Mouse (Mus musculus) neural tube, embryonic 11.5 days (tissue): ENCODE measurements around the gene Plp2. TPM values are rescaled to one million over a fixed set of nuclear protein-coding genes. Genes with fewer than 3 reads are reported as not detected.
A peak's percentile ranks its signal among the peaks of the same experiment; 100 is the strongest.

Experiments
- ATAC-seq: fragments of 200-750 bp; cut with Nextera tagmentation; 2 replicates; pipeline ENCODE4 v1.8.0; 2017; ENCODE audit warnings: moderate number of reproducible peaks, mild to moderate bottlenecking, moderate TSS enrichment, moderate library complexity; ENCODE audit not compliant: insufficient read depth, low FRiP score, low TSS enrichment
- DNase-seq: peaks from one replicate; pipeline ENCODE4 v3.0.0-alpha.2; 2015; ENCODE audit warnings: low spot score
- H3K27ac ChIP-seq: fragments of 300-500 bp; sonication (generic); 2 replicates; pipeline ENCODE4 v1.5.1; 2014; ENCODE audit warnings: low read depth, mild to moderate bottlenecking, low read length
- H3K27me3 ChIP-seq: fragments of 300-500 bp; sonication (generic); 2 replicates; pipeline ENCODE4 v1.6.1; 2014; ENCODE audit warnings: mild to moderate bottlenecking, low read length, mixed read lengths; ENCODE audit not compliant: control insufficient read depth, insufficient read depth
- H3K36me3 ChIP-seq: fragments of 300-500 bp; sonication (generic); 2 replicates; pipeline ENCODE4 v1.6.1; 2014; ENCODE audit warnings: mild to moderate bottlenecking, low read length, moderate library complexity, mixed read lengths; ENCODE audit not compliant: control insufficient read depth, insufficient read depth
- H3K4me1 ChIP-seq: fragments of 300-500 bp; sonication (generic); 2 replicates; pipeline ENCODE4 v1.6.1; 2014; ENCODE audit warnings: low read length, mixed read lengths; ENCODE audit not compliant: control insufficient read depth, insufficient read depth
- H3K4me2 ChIP-seq: fragments of 300-500 bp; sonication (generic); 2 replicates; pipeline ENCODE4 v1.6.1; 2014; ENCODE audit warnings: low read depth, mild to moderate bottlenecking, moderate library complexity
- H3K4me3 ChIP-seq: fragments of 300-500 bp; sonication (generic); 2 replicates; pipeline ENCODE4 v1.5.1; 2014; ENCODE audit warnings: low read depth, low read length
- H3K9ac ChIP-seq: fragments of 300-500 bp; sonication (generic); 2 replicates; pipeline ENCODE4 v1.6.1; 2014; ENCODE audit warnings: mild to moderate bottlenecking, low read length
- H3K9me3 ChIP-seq: fragments of 300-500 bp; sonication (generic); 2 replicates; pipeline ENCODE4 v1.6.1; 2016; ENCODE audit warnings: low read length; ENCODE audit not compliant: control insufficient read depth
- WGBS: fragments of 180-500 bp; shearing (Covaris S2); extraction: QIAGEN DNeasy Blood & Tissue Kit; methylation state at CpG from one replicate; pipeline ENCODE4 v1.1.7; 2014; 5-methylcytosine and 5-hydroxymethylcytosine counted together
- polyA plus RNA-seq: library from polyadenylated mRNA; unstranded; fragments of >200 nt; fragmentation: Nextera tagmentation; extraction: Ambion mirVana; gene quantifications from 2 replicates; pipeline ENCODE4 v1.2.1, GENCODE M21; 2014

Gene Plp2
- polyA plus RNA-seq, 1 experiment from 2014 or later, result 43.3 TPM

- H3K27me3 ChIP-seq, result no peaks in the 10 kb centered on the region
- no peaks in the 10 kb centered on the region for H3K4me1 ChIP-seq
- H3K4me3 ChIP-seq, result no peak overlapping the region
- no peak overlapping the region for H3K4me2 ChIP-seq
- H3K27ac ChIP-seq, result no peak overlapping the region
- ATAC-seq (no peak), DNase-seq (no peak)
- H3K36me3 ChIP-seq, result no peaks in the 10 kb centered on the region
- H3K9ac ChIP-seq, result no peak overlapping the region
- no peaks in the 10 kb centered on the region for H3K9me3 ChIP-seq
- 40% methylated on average over 6 of the region's 6 CpGs for WGBS
These were observed 1.5 kb upstream of the Plp2 start for GRCm38 (mm10) chrX:7672739-7673138.

DNA sequence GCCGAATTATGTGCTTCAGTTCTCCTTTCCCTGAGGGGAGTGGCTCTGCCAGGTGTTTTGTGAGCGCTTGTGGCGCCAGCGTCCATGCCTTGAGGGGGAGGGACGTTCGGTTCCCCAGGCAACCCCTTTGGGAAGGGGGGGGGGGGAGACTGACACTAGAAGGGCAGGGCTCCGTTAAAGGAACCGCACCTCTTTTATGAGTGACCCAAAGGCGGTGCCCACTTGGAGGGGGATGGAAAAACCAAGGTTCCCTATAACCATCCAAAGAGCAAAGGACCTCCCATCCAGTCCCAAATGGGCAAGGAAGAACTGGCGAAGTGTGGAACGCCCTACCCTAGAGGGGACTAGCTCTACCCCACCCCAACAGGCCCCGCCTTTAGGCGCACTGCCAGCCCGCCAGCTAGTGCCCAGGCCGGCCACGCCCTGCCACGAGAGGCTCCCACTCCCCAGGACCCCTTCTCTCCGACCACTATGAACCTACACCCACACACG lies 754 bp downstream of the Plp2 start:
- Histone ChIP-seq H3K4me1 (no peaks in the 10 kb centered on the region), H3K27me3 (no peaks in the 10 kb centered on the region), H3K36me3 (no peaks in the 10 kb centered on the region), H3K9me3 (no peaks in the 10 kb centered on the region), H3K4me3 (peak overlapping the region; percentile 36), H3K27ac (no peak overlapping the region), H3K9ac (peak overlapping the region; percentile 41; the same call in 1 of the 2 replicates), H3K4me2 (peak overlapping the region; percentile 44)
- DNase-seq, result peak; percentile 42
- 21% methylated on average over 13 of the region's 19 CpGs for WGBS
- peak; percentile 69 for ATAC-seq

DNA sequence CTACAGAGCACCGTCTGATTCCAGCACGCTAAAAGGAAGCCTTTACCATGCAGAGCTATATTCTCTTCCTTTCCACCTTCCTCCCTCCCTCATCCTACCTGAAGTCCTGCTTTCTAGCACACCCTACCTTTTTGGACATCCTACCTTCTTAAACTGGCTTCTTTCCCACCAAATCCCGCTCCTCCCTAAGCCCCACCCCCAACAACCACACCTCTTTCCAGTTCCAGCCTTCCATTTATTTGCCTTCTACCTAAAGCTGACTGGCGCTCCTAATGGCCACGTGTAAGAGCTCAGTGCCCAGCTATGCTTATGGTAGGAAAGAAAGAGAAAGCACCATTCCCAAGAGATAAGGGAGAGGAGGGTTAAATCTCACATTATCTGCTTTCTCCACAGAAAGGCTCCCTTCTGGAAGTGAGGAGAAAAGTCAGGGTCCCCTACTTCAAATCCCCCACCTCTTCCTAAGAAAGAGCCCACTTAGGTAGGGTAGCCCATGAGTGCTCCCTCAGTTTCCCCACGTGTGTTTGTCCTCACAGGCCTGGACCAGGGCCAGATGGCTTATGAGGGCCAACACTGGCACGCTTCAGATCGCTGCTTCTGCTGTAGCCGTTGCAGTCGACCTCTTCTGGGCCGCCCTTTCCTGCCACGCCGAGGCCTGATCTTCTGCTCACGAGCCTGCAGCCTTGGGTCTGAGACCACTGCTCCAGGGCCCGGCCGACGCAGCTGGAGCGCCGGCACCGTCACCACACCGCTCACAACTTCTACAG lies 5.3 kb downstream of the Plp2 start:
- WGBS, result 72% methylated on average over 21 of the region's 21 CpGs
- no peak overlapping the region for H3K4me2 ChIP-seq
- no peaks in the 10 kb centered on the region for H3K4me1 ChIP-seq
- H3K9me3 ChIP-seq, result no peaks in the 10 kb centered on the region
- no peaks in the 10 kb centered on the region for H3K36me3 ChIP-seq
- no peak for ATAC-seq
- no peaks in the 10 kb centered on the region for H3K27me3 ChIP-seq
- H3K4me3 ChIP-seq, result no peak overlapping the region
- no peak overlapping the region for H3K27ac ChIP-seq
- H3K9ac ChIP-seq, result no peak overlapping the region
- no peak for DNase-seq

DNA sequence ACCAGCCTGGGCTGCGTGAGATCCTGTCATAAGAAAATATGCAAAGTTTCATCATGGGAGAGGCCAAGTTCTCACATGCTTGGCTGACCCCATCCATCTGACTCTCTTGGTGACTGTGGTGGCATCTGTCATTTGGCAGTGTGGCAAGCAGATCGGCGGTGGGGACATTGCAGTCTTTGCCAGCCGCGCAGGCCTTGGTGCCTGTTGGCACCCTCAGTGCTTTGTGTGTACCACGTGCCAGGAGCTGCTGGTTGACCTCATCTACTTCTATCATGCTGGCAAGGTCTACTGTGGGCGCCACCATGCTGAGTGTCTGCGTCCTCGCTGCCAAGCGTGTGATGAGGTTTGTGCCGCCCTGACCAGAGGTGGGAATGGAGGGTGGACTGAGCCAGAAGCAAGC lies 6.4 kb downstream of the Plp2 start:
- Histone ChIP-seq H3K4me2 (no peak overlapping the region), H3K4me3 (no peak overlapping the region), H3K27me3 (no peaks in the 10 kb centered on the region), H3K9me3 (no peaks in the 10 kb centered on the region), H3K9ac (no peak overlapping the region), H3K36me3 (no peaks in the 10 kb centered on the region), H3K4me1 (no peaks in the 10 kb centered on the region), H3K27ac (no peak overlapping the region)
- 90% methylated on average over 11 of the region's 11 CpGs for WGBS
- ATAC-seq, result no peak
- no peak for DNase-seq

GRCm38 (mm10) chrX:7662936-7663335 lies 8.3 kb downstream of the Plp2 start:
- Histone ChIP-seq H3K4me2 (no peak overlapping the region), H3K4me1 (no peaks in the 10 kb centered on the region), H3K36me3 (no peaks in the 10 kb centered on the region)

GRCm38 (mm10) chrX:7661086-7661485 lies 10.1 kb downstream of the Plp2 start:
- 81% methylated on average over 4 of the region's 4 CpGs for WGBS
- H3K36me3 ChIP-seq, result no peaks in the 10 kb centered on the region
- H3K27ac ChIP-seq, result no peak overlapping the region
- H3K4me3 ChIP-seq, result no peak overlapping the region
- DNase-seq (no peak), ATAC-seq (no peak)
- H3K9ac ChIP-seq, result no peak overlapping the region
- no peak overlapping the region for H3K4me2 ChIP-seq
- H3K27me3 ChIP-seq, result no peaks in the 10 kb centered on the region
- no peaks in the 10 kb centered on the region for H3K4me1 ChIP-seq
- no peaks in the 10 kb centered on the region for H3K9me3 ChIP-seq

More at GRCm38 (mm10) chrX:7662936-7663335, 8.3 kb downstream of the Plp2 start:
- Histone ChIP-seq H3K9ac (no peak overlapping the region), H3K9me3 (no peaks in the 10 kb centered on the region), H3K4me3 (no peak overlapping the region), H3K27me3 (no peaks in the 10 kb centered on the region), H3K27ac (no peak overlapping the region)
- DNase-seq (no peak), ATAC-seq (no peak)
- 71% methylated on average over 3 of the region's 3 CpGs for WGBS

GRCm38 (mm10) chrX:7658785-7659589 lies 12.2 kb downstream of the Plp2 start:
- no peaks in the 10 kb centered on the region for H3K36me3 ChIP-seq
- ATAC-seq (no peak), DNase-seq (no peak)
- H3K27ac ChIP-seq, result no peak overlapping the region
- H3K9me3 ChIP-seq, result no peaks in the 10 kb centered on the region
- no peak overlapping the region; the same call in 1 of the 2 replicates for H3K4me2 ChIP-seq
- no peaks in the 10 kb centered on the region for H3K27me3 ChIP-seq
- H3K9ac ChIP-seq, result no peak overlapping the region
- WGBS, result 47% methylated on average over 11 of the region's 11 CpGs
- no peaks in the 10 kb centered on the region for H3K4me1 ChIP-seq
- 0 out of 2 replicates have a peak overlapping the region, but pooled peaks have one; percentile 2 for H3K4me3 ChIP-seq

- 0 out of 2 replicates have a peak overlapping the region, but pooled peaks have one; percentile 2 for H3K4me3 ChIP-seq
- H3K27me3 ChIP-seq, result no peaks in the 10 kb centered on the region
- no peaks in the 10 kb centered on the region for H3K4me1 ChIP-seq
- no peaks in the 10 kb centered on the region for H3K36me3 ChIP-seq
- no peak overlapping the region for H3K9ac ChIP-seq
- H3K27ac ChIP-seq, result no peak overlapping the region
- peak overlapping the region; percentile 22 for H3K4me2 ChIP-seq
- 23% methylated on average over 15 of the region's 15 CpGs for WGBS
- ATAC-seq (0 out of 2 replicates have a peak, but pooled peaks have one; percentile 53), DNase-seq (no peak)
- no peaks in the 10 kb centered on the region for H3K9me3 ChIP-seq
These were observed 13.0 kb downstream of the Plp2 start for GRCm38 (mm10) chrX:7658031-7658784.
